Mouse (Mus musculus): ENCODE results near the gene Cox17. TPM values are rescaled to one million over a fixed set of nuclear protein-coding genes. Genes with fewer than 3 reads are reported as not detected.

Cox17 gene
- total RNA-seq, 4 experiments from 2014 or later, result 171 to 378 (median 215) TPM

- no peak for DNase-seq
Measured at GRCm38 (mm10) chr16:38371705-38372296, 25.0 kb downstream of the Cox17 start.

GRCm38 (mm10) chr16:38372876-38373275 is 26.1 kb downstream of the Cox17 start:
- DNase-seq, result no peak

- no peak for DNase-seq
Measured at GRCm38 (mm10) chr16:38373439-38373838, 26.6 kb downstream of the Cox17 start.

- no peak for DNase-seq
Measured at GRCm38 (mm10) chr16:38373941-38374340, 27.1 kb downstream of the Cox17 start.

GRCm38 (mm10) chr16:38374379-38375140 is 27.8 kb downstream of the Cox17 start:
- DNase-seq, result no peak

GRCm38 (mm10) chr16:38375182-38375581 is 28.4 kb downstream of the Cox17 start:
- no peak for DNase-seq

- DNase-seq, result no peak
Measured at GRCm38 (mm10) chr16:38376163-38376840, 29.5 kb downstream of the Cox17 start.

GRCm38 (mm10) chr16:38376841-38377249 is 30.1 kb downstream of the Cox17 start:
- DNase-seq, result no peak

- DNase-seq, result no peak
Measured at GRCm38 (mm10) chr16:38377546-38377945, 30.8 kb downstream of the Cox17 start.

- DNase-seq, result no peak
Measured at GRCm38 (mm10) chr16:38378591-38378990, 31.8 kb downstream of the Cox17 start.

- DNase-seq, result no peak
Measured at GRCm38 (mm10) chr16:38379088-38379487, 32.3 kb downstream of the Cox17 start.

- DNase-seq, result no peak
Measured at GRCm38 (mm10) chr16:38379493-38379892, 32.7 kb downstream of the Cox17 start.

- no peak for DNase-seq
Measured at GRCm38 (mm10) chr16:38379926-38380325, 33.1 kb downstream of the Cox17 start.

GRCm38 (mm10) chr16:38383683-38384082 is 36.9 kb downstream of the Cox17 start:
- DNase-seq, result no peak

GRCm38 (mm10) chr16:38385184-38385634 is 38.4 kb downstream of the Cox17 start:
- DNase-seq, result no peak

- DNase-seq, result no peak
Measured at GRCm38 (mm10) chr16:38385700-38386099, 38.9 kb downstream of the Cox17 start.

- DNase-seq, result no peak
Measured at GRCm38 (mm10) chr16:38387389-38387788, 40.6 kb downstream of the Cox17 start.

- no peak for DNase-seq
Measured at GRCm38 (mm10) chr16:38388757-38389156, 42.0 kb downstream of the Cox17 start.

- no peak for DNase-seq
Measured at GRCm38 (mm10) chr16:38389284-38389893, 42.6 kb downstream of the Cox17 start.

- DNase-seq, result no peak
Measured at GRCm38 (mm10) chr16:38390322-38390721, 43.5 kb downstream of the Cox17 start.

- DNase-seq, result no peak
Measured at GRCm38 (mm10) chr16:38392126-38392894, 45.5 kb downstream of the Cox17 start.

GRCm38 (mm10) chr16:38394191-38394618 is 47.4 kb downstream of the Cox17 start:
- DNase-seq, result no peak
